Mouse (Mus musculus) kidney, adult 2 months (tissue): Measurements from ENCODE around the gene Prss42.

Source experiments
- CTCF ChIP-seq: fragments of 200-500 bp; conservative IDR thresholded peaks from 2 replicates; pipeline ENCODE4 v1.5.1; 2011; ENCODE audit warnings: low read depth, mild to moderate bottlenecking, control low read depth, low read length, moderate library complexity, mixed read lengths; ENCODE audit not compliant: insufficient read depth, insufficient read length
- POLR2A ChIP-seq: fragments of 200-500 bp; IDR thresholded peaks from one replicate; pipeline ENCODE4 v1.6.1; 2011; ENCODE audit warnings: low read depth, low read length, control low read depth

DNA sequence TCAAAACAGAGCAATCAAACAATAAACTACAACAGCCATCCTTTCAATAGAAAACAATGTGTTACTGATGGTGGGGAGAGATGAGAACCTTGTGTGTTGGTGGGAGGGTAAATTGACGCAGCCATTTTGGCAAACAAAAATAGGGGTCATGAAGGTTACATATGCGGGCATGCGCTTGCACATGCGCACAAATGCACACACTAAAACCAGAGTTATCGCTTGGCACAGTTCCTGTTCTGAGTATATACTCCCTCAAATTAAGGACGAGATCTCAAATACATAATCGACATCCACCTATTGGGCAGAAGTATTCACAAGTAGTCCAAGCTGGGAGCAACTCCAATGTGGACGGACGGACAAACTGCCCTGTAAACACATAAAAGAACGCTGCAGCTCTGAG, 25.6 kb upstream of the Prss42 start:
- TF ChIP-seq POLR2A (no peak), CTCF (no peak)
